Mouse (Mus musculus) gastrocnemius, adult 8-10 months (tissue): ENCODE results near the gene Gm49630. TPM values are rescaled to one million over a fixed set of nuclear protein-coding genes. Genes with fewer than 3 reads are reported as not detected.
"Not testable (repeated sequence)": the region's sequence is repeated elsewhere in the genome, so short reads cannot be mapped to it uniquely, and the experiment has no call there.

Experiments
- DNase-seq, 2 experiments: peaks; one replicate each; pipeline ENCODE4 v3.0.0; 2022; ENCODE audit warnings: low spot score in 2 of 2
- total RNA-seq, 4 experiments: library from RNA; stranded (reverse); gene quantifications; 2 replicates each; pipeline ENCODE4 v1.2.4; 2022

Gm49630 gene
- not detected for total RNA-seq

GRCm38 (mm10) chr17:7371879-7372278 is at the start of gene Gm49630:
Gm49630 (minus strand) TSS chr17:7371979.
- not testable (repeated sequence) for DNase-seq

- not testable (repeated sequence) for DNase-seq
Observed at GRCm38 (mm10) chr17:7420191-7420973, 48.6 kb upstream of the Gm49630 start.

DNA sequence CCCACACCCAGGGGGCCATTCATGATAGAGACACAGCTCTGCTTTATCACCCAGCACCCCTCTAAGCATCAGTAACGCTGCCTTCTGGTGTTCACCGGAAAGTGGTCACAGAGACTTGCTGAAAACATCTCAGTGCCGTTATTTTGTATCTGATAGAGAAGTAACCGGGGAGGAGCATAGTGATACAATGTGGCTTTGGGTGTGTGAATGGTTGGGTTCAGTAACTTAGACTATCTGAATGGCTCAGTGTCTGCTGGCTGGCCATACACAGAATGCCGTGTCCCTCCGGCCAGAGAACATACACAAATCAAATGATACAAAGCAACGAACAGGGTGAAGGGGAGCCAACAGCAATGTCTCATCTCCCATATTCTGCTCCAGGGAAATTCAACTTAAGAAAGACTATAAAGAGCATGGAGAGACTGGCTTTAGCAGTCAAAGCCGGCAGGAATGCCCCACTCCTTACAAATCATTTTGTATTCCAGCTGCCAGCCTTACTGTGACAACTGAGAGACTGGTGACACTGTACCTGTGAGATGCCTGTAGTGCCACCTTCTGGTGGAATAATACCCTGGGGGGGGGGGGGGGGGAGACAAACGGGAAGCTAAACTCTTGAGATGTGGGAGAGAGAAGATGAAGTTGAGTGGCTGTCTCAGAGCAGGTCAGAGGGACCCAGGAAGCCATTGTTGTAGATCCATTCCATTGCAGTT is 43.0 kb upstream of the Gm49630 start:
- DNase-seq: not testable (repeated sequence)

GRCm38 (mm10) chr17:7413336-7413735 is 41.6 kb upstream of the Gm49630 start:
- not testable (repeated sequence) for DNase-seq

DNA sequence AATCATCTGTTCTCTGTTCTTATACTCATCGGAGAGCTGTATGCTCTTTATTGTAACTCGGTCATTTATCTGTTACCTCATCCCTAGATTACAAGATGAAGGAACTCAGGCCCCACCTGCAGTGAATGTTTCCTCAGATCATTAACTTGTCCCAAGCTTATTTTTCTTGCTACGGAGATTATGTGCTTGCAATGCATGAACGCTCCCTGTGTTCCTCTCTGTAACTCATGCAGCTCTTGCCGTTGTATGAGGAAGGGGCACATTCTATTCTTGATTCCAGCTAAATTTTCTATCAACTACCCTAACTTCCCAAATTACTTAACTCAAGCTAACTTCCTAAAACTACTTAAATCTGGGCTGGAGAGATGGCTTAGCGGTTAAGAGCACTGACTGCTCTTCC is 28.0 kb upstream of the Gm49630 start:
- not testable (repeated sequence) for DNase-seq

GRCm38 (mm10) chr17:7398198-7398847 is 26.5 kb upstream of the Gm49630 start:
- DNase-seq: not testable (repeated sequence)

GRCm38 (mm10) chr17:7397079-7397478 is 25.3 kb upstream of the Gm49630 start:
- not testable (repeated sequence) for DNase-seq

DNA sequence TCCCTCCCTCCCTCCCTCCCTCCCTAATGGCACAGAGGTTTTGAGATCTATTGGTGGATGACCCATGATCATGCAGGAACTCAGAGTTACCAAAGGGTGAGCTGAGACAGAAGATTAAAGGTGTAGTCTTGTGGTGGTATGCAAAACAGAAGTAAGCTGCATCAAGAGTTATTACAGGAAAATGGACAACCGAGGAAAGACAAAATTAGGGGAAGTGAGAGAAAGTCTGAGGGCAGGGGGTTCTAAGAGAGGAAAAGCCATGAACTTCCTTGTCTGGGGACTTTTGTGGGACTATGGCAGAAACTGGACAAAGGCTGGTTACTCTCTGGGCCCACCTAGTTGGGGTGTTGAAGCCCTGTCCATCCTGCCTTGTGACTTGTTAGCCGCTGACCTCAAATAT is 24.5 kb upstream of the Gm49630 start:
- DNase-seq: not testable (repeated sequence)

GRCm38 (mm10) chr17:7395671-7396070 is 23.9 kb upstream of the Gm49630 start:
- DNase-seq: not testable (repeated sequence)

DNA sequence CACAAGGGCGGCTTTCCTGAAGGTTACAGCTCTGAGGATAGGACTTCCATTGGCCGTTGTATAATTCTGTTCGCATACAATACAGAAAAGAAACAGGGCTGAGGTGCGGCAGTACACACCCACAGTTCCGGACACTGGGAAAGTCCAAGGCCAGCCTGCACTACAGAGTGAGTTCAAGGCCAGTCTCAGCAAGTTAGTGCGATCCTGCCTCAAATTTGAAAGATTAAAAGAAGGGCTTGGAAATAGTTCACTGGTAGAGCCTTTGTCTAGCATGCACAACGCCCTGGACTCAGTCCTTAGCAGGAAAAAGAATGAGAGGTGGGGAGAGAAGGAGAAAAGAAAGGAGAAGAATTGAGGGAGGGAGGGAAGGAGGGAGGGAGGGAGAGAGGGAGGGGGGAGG is 23.3 kb upstream of the Gm49630 start:
- DNase-seq: not testable (repeated sequence)

GRCm38 (mm10) chr17:7389898-7390297 is 18.1 kb upstream of the Gm49630 start:
- DNase-seq: not testable (repeated sequence)

DNA sequence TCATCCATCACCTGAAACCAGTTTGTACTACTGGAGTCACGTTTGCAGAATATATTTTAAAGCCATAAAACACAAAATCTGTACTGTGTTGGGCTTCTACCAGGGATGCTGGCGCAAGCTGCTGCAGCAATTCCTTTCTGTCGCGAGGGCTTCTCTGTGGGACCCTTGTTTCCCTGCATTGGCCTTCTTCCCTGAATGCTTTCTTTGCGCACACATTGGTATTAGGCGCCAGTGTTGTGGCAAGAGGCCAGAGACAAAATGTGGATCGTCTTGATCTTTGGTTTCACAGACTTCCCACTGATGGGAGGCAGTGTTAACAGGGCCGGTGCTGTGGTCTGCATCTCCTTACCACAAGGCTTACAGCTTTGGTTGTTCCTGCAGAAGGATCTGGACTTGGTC is 17.2 kb upstream of the Gm49630 start:
- not testable (repeated sequence) for DNase-seq

GRCm38 (mm10) chr17:7388341-7388957 is 16.7 kb upstream of the Gm49630 start:
- not testable (repeated sequence) for DNase-seq

GRCm38 (mm10) chr17:7386016-7386415 is 14.2 kb upstream of the Gm49630 start:
- DNase-seq: not testable (repeated sequence)

DNA sequence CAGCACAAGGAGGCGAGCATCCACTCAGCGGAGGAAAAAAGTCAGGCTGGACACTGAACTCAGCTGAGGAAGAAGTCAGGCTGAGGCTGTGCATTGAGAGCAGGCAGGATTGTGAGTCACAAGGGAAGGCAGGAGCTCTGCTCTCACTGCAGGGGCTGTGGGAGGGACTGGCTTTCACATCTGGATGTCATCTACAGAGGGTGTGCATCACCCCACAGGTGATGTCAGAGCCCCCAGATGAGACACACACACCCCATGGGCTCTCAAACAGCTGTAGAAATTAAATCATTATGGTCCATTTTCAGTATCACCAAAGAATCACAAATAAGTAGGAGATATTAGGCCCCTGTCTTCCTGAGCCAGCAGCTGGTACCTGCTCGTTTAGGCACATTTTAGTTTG is 13.6 kb upstream of the Gm49630 start, which contains the start of gene Unc93a2:
Unc93a2 (minus strand) TSS at position 101 of the 400 bp plus-strand sequence.
- DNase-seq: not testable (repeated sequence)

DNA sequence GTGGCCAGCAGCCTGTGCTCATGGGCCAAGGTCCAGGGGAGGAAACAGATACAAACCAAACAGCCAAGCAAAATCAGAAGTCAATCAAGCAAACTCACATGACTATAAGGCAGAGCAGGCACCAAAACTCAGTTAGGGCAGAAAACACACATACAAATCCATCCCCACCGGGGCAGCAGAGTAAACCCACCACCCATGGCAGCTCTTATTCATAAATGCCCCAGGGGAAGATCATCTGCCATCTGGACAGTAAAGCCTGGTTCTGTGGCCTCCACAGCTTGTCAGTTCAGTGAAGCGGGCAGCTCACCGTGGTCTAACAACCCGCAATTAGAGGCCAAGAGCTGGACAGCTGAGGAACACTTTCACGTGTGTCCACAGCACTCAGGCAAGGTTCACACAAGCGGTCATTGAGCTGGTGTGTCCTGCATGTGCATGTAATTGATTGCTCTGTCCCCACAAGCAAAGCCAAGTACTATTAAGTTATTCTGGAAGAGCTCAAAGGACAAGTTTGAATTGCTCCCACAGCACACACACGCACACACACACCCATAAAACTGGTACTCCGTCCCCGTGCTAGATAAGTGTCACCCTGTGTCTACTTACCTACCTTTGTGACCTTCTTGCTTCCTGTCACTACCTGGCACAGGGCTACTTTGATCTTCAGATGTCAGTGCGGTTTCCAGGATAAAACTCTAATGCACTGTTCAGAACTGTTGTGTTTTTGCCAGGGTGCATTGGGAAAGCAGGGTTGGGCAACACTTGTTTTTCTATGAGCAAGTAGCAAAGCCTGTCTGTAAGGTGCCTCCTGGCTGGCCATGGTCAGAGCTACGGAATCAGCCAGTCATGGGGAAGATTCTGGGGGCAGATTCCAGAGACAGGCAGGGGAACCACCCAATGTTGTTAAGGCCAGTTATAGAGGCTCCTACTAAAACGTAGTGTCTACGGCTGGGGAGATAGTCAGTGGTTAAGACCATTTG is 11.7 kb upstream of the Gm49630 start:
- not testable (repeated sequence) for DNase-seq

DNA sequence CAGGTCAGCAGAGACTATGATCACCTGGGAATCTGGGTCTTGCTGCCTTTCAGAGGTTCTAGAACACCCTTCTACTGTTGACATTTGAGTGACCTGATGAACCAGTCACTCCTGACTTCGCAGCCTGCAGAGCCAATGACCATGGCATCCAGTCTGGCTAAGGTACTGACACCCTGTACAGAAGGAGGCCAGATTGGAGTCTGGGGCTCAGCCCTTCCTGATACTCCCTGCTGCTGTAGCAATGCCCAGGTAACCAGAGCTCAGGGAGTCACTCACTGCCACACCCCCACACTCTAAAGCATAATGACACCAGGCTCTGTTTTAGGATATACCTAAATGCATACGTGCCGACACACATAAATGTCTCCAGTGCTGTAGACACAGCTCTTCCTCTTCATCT is 10.9 kb upstream of the Gm49630 start:
- DNase-seq: not testable (repeated sequence)

GRCm38 (mm10) chr17:7377907-7378306 is 6.1 kb upstream of the Gm49630 start:
- DNase-seq: not testable (repeated sequence)

DNA sequence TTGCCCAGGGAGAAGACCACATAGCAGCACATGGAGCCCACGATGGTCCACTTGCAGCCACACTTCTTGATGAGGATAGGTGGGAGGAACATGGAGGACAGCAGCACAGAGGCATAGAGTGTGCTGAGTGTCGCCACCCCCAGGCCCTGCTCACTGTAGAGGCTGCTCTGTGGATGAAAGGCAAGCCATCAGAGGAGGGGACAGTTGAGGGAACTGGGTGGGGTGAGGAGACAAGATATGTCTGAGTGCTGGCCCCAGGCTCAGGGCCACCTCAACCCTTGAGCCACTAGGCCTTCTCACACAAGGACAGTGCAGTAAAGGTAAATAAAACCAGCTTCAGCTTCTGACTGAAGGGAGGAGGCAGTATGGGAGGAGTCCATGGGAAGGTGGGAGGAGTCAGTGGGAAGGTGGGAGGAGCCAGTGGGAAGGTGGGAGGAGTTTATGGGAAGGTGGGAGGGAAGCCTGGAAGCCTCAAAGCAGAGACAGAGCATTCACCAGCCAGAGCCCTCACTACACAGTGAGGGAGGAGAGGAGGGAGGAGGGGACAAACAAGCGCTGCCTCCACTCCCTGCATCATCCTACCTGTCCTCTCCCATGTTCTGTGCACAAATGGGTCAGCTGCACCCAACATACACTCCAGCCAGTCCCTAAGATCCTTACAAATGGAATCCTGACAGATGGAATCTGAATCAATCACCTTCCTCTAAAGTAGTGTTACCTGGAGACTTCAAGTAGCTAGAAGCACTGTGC is 5.3 kb upstream of the Gm49630 start:
- DNase-seq: not testable (repeated sequence)
